Mouse (Mus musculus) stomach, postnatal 0 days (tissue): ENCODE measurements at regions not wholly inside any gene's neighbourhood (a gene's known extent, or its start where the extent isn't known, plus 50 kb on each side); places are given as distances from the start of the nearest gene placed in this dataset.

Experiments
- ATAC-seq: fragments of 200-750 bp; cut with Nextera tagmentation; 2 replicates; pipeline ENCODE4 v1.8.0; 2017; ENCODE audit not compliant: low FRiP score, low TSS enrichment
- DNase-seq: peaks from one replicate; pipeline ENCODE4 v3.0.0-alpha.2; 2016; ENCODE audit warnings: low spot score
- H3K27ac ChIP-seq: fragments of 300-500 bp; sonication (generic); replicated peaks from 2 replicates; pipeline ENCODE4 v1.5.1; 2014; ENCODE audit warnings: mild to moderate bottlenecking, control low read depth
- H3K27me3 ChIP-seq: fragments of 300-500 bp; sonication (generic); 2 replicates; pipeline ENCODE4 v1.6.1; 2014; ENCODE audit warnings: low read length; ENCODE audit not compliant: control insufficient read depth, insufficient read depth
- H3K36me3 ChIP-seq: fragments of 300-500 bp; sonication (generic); 2 replicates; pipeline ENCODE4 v1.6.1; 2014; ENCODE audit warnings: low read length, mixed read lengths; ENCODE audit not compliant: control insufficient read depth, insufficient read depth
- H3K4me1 ChIP-seq: fragments of 300-500 bp; sonication (generic); replicated peaks from 2 replicates; pipeline ENCODE4 v1.6.1; 2014; ENCODE audit warnings: antibody characterized with exemption; ENCODE audit not compliant: control insufficient read depth, insufficient read depth
- H3K4me2 ChIP-seq: fragments of 300-500 bp; sonication (generic); replicated peaks from 2 replicates; pipeline ENCODE4 v1.6.1; 2014; ENCODE audit warnings: low read depth, mild to moderate bottlenecking, control low read depth, moderate library complexity
- H3K4me3 ChIP-seq: fragments of 300-500 bp; sonication (generic); 2 replicates; pipeline ENCODE4 v1.5.1; 2014; ENCODE audit warnings: low read depth, low read length, control low read depth
- H3K9ac ChIP-seq: fragments of 300-500 bp; sonication (generic); 2 replicates; pipeline ENCODE4 v1.6.1; 2014; ENCODE audit warnings: mild to moderate bottlenecking, low read length, control low read depth, mixed read lengths
- H3K9me3 ChIP-seq: fragments of 300-500 bp; sonication (generic); 2 replicates; pipeline ENCODE4 v1.6.1; 2016; ENCODE audit warnings: low read length; ENCODE audit not compliant: control insufficient read depth
- CTCF ChIP-seq: IDR thresholded peaks from 2 replicates; pipeline ENCODE4 v1.5.1; 2016; ENCODE audit warnings: antibody characterized with exemption, low read depth, mild to moderate bottlenecking, moderate library complexity
- EP300 ChIP-seq: optimal IDR thresholded peaks from 2 replicates; pipeline ENCODE3; 2016; ENCODE audit warnings: antibody characterized with exemption
- WGBS: fragments of 180-500 bp; shearing (Covaris S2); extraction: QIAGEN DNeasy Blood & Tissue Kit; methylation state at CpG from one replicate; pipeline ENCODE4 v1.1.7; 2014; 5-methylcytosine and 5-hydroxymethylcytosine counted together

- Histone ChIP-seq H3K4me2 (peak overlapping the region; percentile 42; the same call in 1 of the 2 replicates), H3K9me3 (no peaks in the 10 kb centered on the region), H3K27ac (no peak overlapping the region), H3K4me1 (no peaks in the 10 kb centered on the region), H3K9ac (no peak overlapping the region), H3K36me3 (no peaks in the 10 kb centered on the region), H3K4me3 (no peak overlapping the region), H3K27me3 (no peaks in the 10 kb centered on the region)
- DNase-seq (no peak), ATAC-seq (no peak)
- TF ChIP-seq CTCF (peak; percentile 7; the same call in 1 of the 2 replicates), EP300 (no peak)
- WGBS = 19% methylated on average over 13 of the region's 13 CpGs
Observed at GRCm38 (mm10) chr16:76896305-76896704, 117.2 kb upstream of the Usp25 start.

- Histone ChIP-seq H3K4me3 (no peak overlapping the region), H3K4me1 (no peaks in the 10 kb centered on the region), H3K9ac (no peak overlapping the region), H3K4me2 (no peak overlapping the region), H3K27me3 (no peaks in the 10 kb centered on the region), H3K36me3 (no peaks in the 10 kb centered on the region), H3K27ac (no peak overlapping the region), H3K9me3 (no peaks in the 10 kb centered on the region)
- TF ChIP-seq CTCF (no peak), EP300 (no peak)
- no peak for ATAC-seq
- DNase-seq = no peak
- WGBS = 75% methylated on average over 5 of the region's 5 CpGs
Observed at GRCm38 (mm10) chr16:76895781-76896180, 117.7 kb upstream of the Usp25 start.

GRCm38 (mm10) chr16:76878576-76878975 is 134.9 kb upstream of the Usp25 start:
- ATAC-seq (no peak), DNase-seq (no peak)
- Histone ChIP-seq H3K4me1 (no peaks in the 10 kb centered on the region), H3K9me3 (no peaks in the 10 kb centered on the region), H3K27ac (no peak overlapping the region), H3K36me3 (no peaks in the 10 kb centered on the region), H3K27me3 (no peaks in the 10 kb centered on the region), H3K4me3 (no peak overlapping the region), H3K9ac (no peak overlapping the region), H3K4me2 (no peak overlapping the region)
- WGBS = 34% methylated on average over 2 of the region's 2 CpGs
- TF ChIP-seq EP300 = no peak
- TF ChIP-seq CTCF = no peak

GRCm38 (mm10) chr16:76875397-76876018 is 138.0 kb upstream of the Usp25 start:
- no peak for TF ChIP-seq CTCF
- DNase-seq = no peak
- H3K36me3 ChIP-seq = no peaks in the 10 kb centered on the region
- no peaks in the 10 kb centered on the region for H3K4me1 ChIP-seq
- 78% methylated on average over 3 of the region's 3 CpGs for WGBS
- no peak overlapping the region for H3K4me2 ChIP-seq
- H3K4me3 ChIP-seq = no peak overlapping the region
- H3K9ac ChIP-seq = no peak overlapping the region
- H3K27ac ChIP-seq = no peak overlapping the region
- no peaks in the 10 kb centered on the region for H3K27me3 ChIP-seq
- no peak for ATAC-seq
- no peaks in the 10 kb centered on the region for H3K9me3 ChIP-seq

GRCm38 (mm10) chr16:76866465-76866802 is 147.1 kb upstream of the Usp25 start:
- Histone ChIP-seq H3K4me2 (no peak overlapping the region), H3K36me3 (no peaks in the 10 kb centered on the region), H3K9ac (no peak overlapping the region), H3K9me3 (no peaks in the 10 kb centered on the region), H3K27ac (no peak overlapping the region), H3K27me3 (no peaks in the 10 kb centered on the region), H3K4me3 (no peak overlapping the region), H3K4me1 (no peaks in the 10 kb centered on the region)
- peak; percentile 8; the same call in 1 of the 2 replicates for ATAC-seq
- TF ChIP-seq CTCF (no peak), EP300 (no peak)
- DNase-seq = no peak
- 23% methylated on average over 4 of the region's 4 CpGs for WGBS

- Histone ChIP-seq H3K4me1 (no peaks in the 10 kb centered on the region), H3K9me3 (no peaks in the 10 kb centered on the region), H3K27ac (no peak overlapping the region), H3K36me3 (no peaks in the 10 kb centered on the region), H3K4me2 (peak overlapping the region; percentile 37; the same call in 1 of the 2 replicates), H3K9ac (no peak overlapping the region), H3K27me3 (no peaks in the 10 kb centered on the region), H3K4me3 (no peak overlapping the region)
- DNase-seq (peak; percentile 17), ATAC-seq (peak; percentile 57)
- peak; percentile 77 for TF ChIP-seq CTCF
- no peak for TF ChIP-seq EP300
- WGBS = 32% methylated on average over 7 of the region's 12 CpGs
Observed at GRCm38 (mm10) chr16:76865731-76866464, 147.6 kb upstream of the Usp25 start.
